Mouse (Mus musculus) stomach, embryonic 14.5 days (tissue): Measurements from ENCODE around the gene Pcdh11x. TPM values are rescaled to one million over a fixed set of nuclear protein-coding genes. Genes with fewer than 3 reads are reported as not detected.

Experiments used
- ATAC-seq: fragments of 200-750 bp; cut with Nextera tagmentation; 2 replicates; pipeline ENCODE4 v1.8.0; 2017; ENCODE audit warnings: low read depth, moderate TSS enrichment; ENCODE audit not compliant: insufficient number of reproducible peaks, insufficient read depth, low FRiP score
- H3K27ac ChIP-seq: fragments of 300-500 bp; sonication (generic); 2 replicates; pipeline ENCODE4 v1.5.1; 2014; ENCODE audit warnings: mild to moderate bottlenecking, low read length, moderate library complexity, mixed read lengths
- H3K27me3 ChIP-seq: fragments of 300-500 bp; sonication (generic); 2 replicates; pipeline ENCODE4 v1.6.1; 2014; ENCODE audit warnings: low read length, control low read depth, mixed read lengths; ENCODE audit not compliant: control insufficient read depth, insufficient read depth
- H3K36me3 ChIP-seq: fragments of 300-500 bp; sonication (generic); 2 replicates; pipeline ENCODE4 v1.6.1; 2014; ENCODE audit warnings: mild to moderate bottlenecking, control low read depth, low read length, moderate library complexity, mixed read lengths; ENCODE audit not compliant: control insufficient read depth, insufficient read depth
- H3K4me1 ChIP-seq: fragments of 300-500 bp; sonication (generic); 2 replicates; pipeline ENCODE4 v1.6.1; 2014; ENCODE audit warnings: low read length, control low read depth, mixed read lengths; ENCODE audit not compliant: control insufficient read depth, insufficient read depth
- H3K4me2 ChIP-seq: fragments of 300-500 bp; sonication (generic); replicated peaks from 2 replicates; pipeline ENCODE4 v1.6.1; 2014; ENCODE audit warnings: low read depth, low read length, control low read depth
- H3K4me3 ChIP-seq: fragments of 300-500 bp; sonication (generic); 2 replicates; pipeline ENCODE4 v1.5.1; 2014; ENCODE audit warnings: low read depth, low read length, control low read depth
- H3K9ac ChIP-seq: fragments of 300-500 bp; sonication (generic); replicated peaks from 2 replicates; pipeline ENCODE4 v1.6.1; 2014; ENCODE audit warnings: low read depth, mild to moderate bottlenecking, control low read depth, low read length, moderate library complexity, mixed read lengths
- H3K9me3 ChIP-seq: fragments of 300-500 bp; sonication (generic); 2 replicates; pipeline ENCODE4 v1.6.1; 2016; ENCODE audit warnings: low read depth, low read length, control low read depth; ENCODE audit not compliant: control insufficient read depth
- WGBS: fragments of 180-500 bp; shearing (Covaris S2); extraction: QIAGEN DNeasy Blood & Tissue Kit; methylation state at CpG from one replicate; pipeline ENCODE4 v1.1.7; 2014; 5-methylcytosine and 5-hydroxymethylcytosine counted together
- polyA plus RNA-seq: library from polyadenylated mRNA; unstranded; fragments of >200 nt; fragmentation: Nextera tagmentation; extraction: Ambion mirVana; gene quantifications from 2 replicates; pipeline ENCODE4 v1.2.1, GENCODE M21; 2014

Gene Pcdh11x
- polyA plus RNA-seq: 14.1 and 16.2 TPM in 2 replicates

GRCm38 (mm10) chrX:120290011-120290899 is at the start of gene Pcdh11x:
TSS of gene Pcdh11x (plus strand) at chrX:120290259.
- peak within 1 kb of the TSS; percentile 56 for H3K4me2 ChIP-seq
- H3K27me3 ChIP-seq: no peaks in the 10 kb centered on the region
- H3K4me1 ChIP-seq: no peaks in the 10 kb centered on the region
- H3K9me3 ChIP-seq: no peaks in the 10 kb centered on the region
- WGBS: 14% methylated on average over 34 of the region's 40 CpGs
- no peak within 1 kb of the TSS; the same call in 1 of the 2 replicates for H3K9ac ChIP-seq
- H3K36me3 ChIP-seq: no peaks in the 10 kb centered on the region
- H3K4me3 ChIP-seq: peak within 1 kb of the TSS; percentile 39
- H3K27ac ChIP-seq: no peak within 1 kb of the TSS
- ATAC-seq: peak; percentile 77; the same call in 1 of the 2 replicates

DNA sequence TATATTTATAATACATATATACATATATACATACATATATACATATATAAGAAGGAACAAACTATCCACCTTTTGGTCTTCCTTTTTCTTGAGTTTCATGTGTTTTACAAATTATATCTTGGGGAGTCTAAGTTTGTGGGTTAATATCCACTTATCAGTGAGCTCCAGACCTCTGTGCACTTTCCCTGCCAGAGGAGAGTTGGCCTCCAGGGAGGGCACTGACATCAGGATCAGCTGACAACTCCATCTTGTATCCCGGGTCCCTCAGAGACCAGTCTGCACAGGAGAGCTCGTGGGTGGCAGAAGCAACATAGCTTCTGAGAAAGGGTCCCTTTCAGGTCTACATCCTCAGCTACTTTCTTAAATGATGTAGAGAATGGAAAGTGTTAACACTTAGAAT is 30.0 kb upstream of the Pcdh11x start:
- 56% methylated on average over 2 of the region's 2 CpGs for WGBS

GRCm38 (mm10) chrX:120285522-120285921 is 4.5 kb upstream of the Pcdh11x start:
- no peak for ATAC-seq
- no peak overlapping the region for H3K9ac ChIP-seq
- H3K27ac ChIP-seq: no peak overlapping the region
- no peaks in the 10 kb centered on the region for H3K27me3 ChIP-seq
- H3K9me3 ChIP-seq: no peaks in the 10 kb centered on the region
- no peaks in the 10 kb centered on the region for H3K36me3 ChIP-seq
- H3K4me1 ChIP-seq: no peaks in the 10 kb centered on the region
- no peak overlapping the region for H3K4me3 ChIP-seq
- no peak overlapping the region for H3K4me2 ChIP-seq

More for the DNA sequence above, 30.0 kb upstream of the Pcdh11x start:
- no peaks in the 10 kb centered on the region for H3K27me3 ChIP-seq
- H3K9ac ChIP-seq: no peak overlapping the region
- no peaks in the 10 kb centered on the region for H3K36me3 ChIP-seq
- H3K4me3 ChIP-seq: no peak overlapping the region
- no peaks in the 10 kb centered on the region for H3K4me1 ChIP-seq
- H3K9me3 ChIP-seq: no peaks in the 10 kb centered on the region
- ATAC-seq: no peak
- H3K27ac ChIP-seq: no peak overlapping the region
- no peak overlapping the region for H3K4me2 ChIP-seq

GRCm38 (mm10) chrX:120287502-120287901 is 2.6 kb upstream of the Pcdh11x start:
- no peaks in the 10 kb centered on the region for H3K9me3 ChIP-seq
- H3K4me3 ChIP-seq: no peak overlapping the region
- H3K36me3 ChIP-seq: no peaks in the 10 kb centered on the region
- H3K9ac ChIP-seq: no peak overlapping the region
- no peak for ATAC-seq
- WGBS: 6% methylated on average over 1 of the region's 1 CpGs
- H3K4me2 ChIP-seq: no peak overlapping the region
- H3K27ac ChIP-seq: no peak overlapping the region
- H3K4me1 ChIP-seq: no peaks in the 10 kb centered on the region
- H3K27me3 ChIP-seq: no peaks in the 10 kb centered on the region

DNA sequence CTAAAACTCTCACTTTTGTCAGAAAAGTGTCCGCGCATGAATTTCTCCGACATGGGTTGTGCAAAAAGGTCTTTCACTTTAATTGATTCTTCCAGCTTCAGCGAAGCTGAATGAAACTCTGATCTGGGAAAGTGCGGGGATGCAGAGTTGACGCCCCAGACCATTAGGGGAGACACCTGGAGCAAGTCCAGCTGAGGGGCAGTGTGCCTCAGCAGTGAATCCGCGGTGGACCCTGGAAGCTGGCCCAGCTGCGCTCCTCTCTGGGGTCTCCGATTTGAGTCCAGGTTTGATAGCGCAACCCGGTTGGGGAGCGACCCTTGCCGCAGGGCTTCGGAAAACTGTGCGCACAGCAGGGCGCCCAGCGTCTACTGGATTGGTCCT is 831 bp downstream of the Pcdh11x start:
- Histone ChIP-seq H3K27me3 (no peaks in the 10 kb centered on the region), H3K9ac (no peak overlapping the region), H3K36me3 (no peaks in the 10 kb centered on the region), H3K4me3 (peak overlapping the region; percentile 39), H3K9me3 (no peaks in the 10 kb centered on the region), H3K27ac (no peak overlapping the region), H3K4me1 (no peaks in the 10 kb centered on the region), H3K4me2 (peak overlapping the region; percentile 56)
- no peak for ATAC-seq
- 8% methylated on average over 18 of the region's 18 CpGs for WGBS

- no peak overlapping the region for H3K27ac ChIP-seq
- WGBS: 6% methylated on average over 13 of the region's 13 CpGs
Observed at GRCm38 (mm10) chrX:120291696-120292095, 1.6 kb downstream of the Pcdh11x start.

GRCm38 (mm10) chrX:120292832-120293750 is 3.0 kb downstream of the Pcdh11x start:
- no peaks in the 10 kb centered on the region for H3K4me1 ChIP-seq
- ATAC-seq: peak; percentile 59; the same call in 1 of the 2 replicates
- peak overlapping the region; percentile 56 for H3K4me2 ChIP-seq
- no peaks in the 10 kb centered on the region for H3K27me3 ChIP-seq
- WGBS: 4% methylated on average over 35 of the region's 46 CpGs
- H3K27ac ChIP-seq: no peak overlapping the region
- H3K9ac ChIP-seq: no peak overlapping the region; the same call in 1 of the 2 replicates
- H3K4me3 ChIP-seq: peak overlapping the region; percentile 39
- no peaks in the 10 kb centered on the region for H3K36me3 ChIP-seq
- no peaks in the 10 kb centered on the region for H3K9me3 ChIP-seq

More at GRCm38 (mm10) chrX:120291696-120292095, 1.6 kb downstream of the Pcdh11x start:
- Histone ChIP-seq H3K27me3 (no peaks in the 10 kb centered on the region), H3K36me3 (no peaks in the 10 kb centered on the region), H3K9ac (no peak overlapping the region), H3K4me2 (peak overlapping the region; percentile 56), H3K9me3 (no peaks in the 10 kb centered on the region), H3K4me1 (no peaks in the 10 kb centered on the region), H3K4me3 (peak overlapping the region; percentile 39)
- ATAC-seq: 0 out of 2 replicates have a peak, but pooled peaks have one; percentile 42

GRCm38 (mm10) chrX:120301469-120302175 is 11.6 kb downstream of the Pcdh11x start:
- no peak overlapping the region for H3K4me2 ChIP-seq
- 62% methylated on average over 2 of the region's 2 CpGs for WGBS
- no peak overlapping the region for H3K4me3 ChIP-seq
- no peak overlapping the region for H3K9ac ChIP-seq
- ATAC-seq: no peak
- no peaks in the 10 kb centered on the region for H3K4me1 ChIP-seq
- no peaks in the 10 kb centered on the region for H3K27me3 ChIP-seq
- no peaks in the 10 kb centered on the region for H3K36me3 ChIP-seq
- no peak overlapping the region for H3K27ac ChIP-seq
- H3K9me3 ChIP-seq: no peaks in the 10 kb centered on the region
